Mouse (Mus musculus) embryonic facial prominence, embryonic 10.5 days (tissue): Measurements from ENCODE around the gene Obscn. TPM values are rescaled to one million over a fixed set of nuclear protein-coding genes. Genes with fewer than 3 reads are reported as not detected.

Experiments
- DNase-seq: peaks from one replicate; pipeline ENCODE4 v3.0.0-alpha.2; 2017; ENCODE audit warnings: low spot score
- H3K27ac ChIP-seq: fragments of 300-500 bp; sonication (generic); replicated peaks from 2 replicates; pipeline ENCODE4 v1.5.1; 2016; ENCODE audit warnings: mild to moderate bottlenecking
- H3K27me3 ChIP-seq: fragments of 300-500 bp; sonication (generic); replicated peaks from 2 replicates; pipeline ENCODE4 v1.6.1; 2016; ENCODE audit warnings: low read depth, mild to moderate bottlenecking; ENCODE audit not compliant: poor library complexity, severe bottlenecking
- H3K36me3 ChIP-seq: fragments of 300-500 bp; sonication (generic); replicated peaks from 2 replicates; pipeline ENCODE4 v1.6.1; 2016; ENCODE audit warnings: mild to moderate bottlenecking, moderate library complexity
- H3K4me1 ChIP-seq: fragments of 300-500 bp; sonication (generic); 2 replicates; pipeline ENCODE4 v1.6.1; 2016
- H3K4me3 ChIP-seq: fragments of 300-500 bp; sonication (generic); 2 replicates; pipeline ENCODE4 v1.5.1; 2016; ENCODE audit warnings: mild to moderate bottlenecking, moderate library complexity
- H3K9me3 ChIP-seq: fragments of 300-500 bp; sonication (generic); 2 replicates; pipeline ENCODE4 v1.6.1; 2016; ENCODE audit warnings: mild to moderate bottlenecking
- WGBS: fragments of 180-500 bp; shearing (Covaris S2); methylation state at CpG from one replicate; pipeline ENCODE4 v1.1.7; 2016; 5-methylcytosine and 5-hydroxymethylcytosine counted together
- polyA plus RNA-seq: library from polyadenylated mRNA; unstranded; fragments of >200 nt; fragmentation: Nextera tagmentation; extraction: Ambion mirVana; gene quantifications from 2 replicates; pipeline ENCODE4 v1.2.1, GENCODE M21; 2016

The Obscn gene
- polyA plus RNA-seq, 1 experiment from 2014 or later = 0.05 TPM

- Histone ChIP-seq H3K27me3 (no peaks in the 10 kb centered on the region), H3K4me1 (peaks cover 22% of the 10 kb centered on the region), H3K36me3 (peaks cover 87% of the 10 kb centered on the region), H3K9me3 (no peaks in the 10 kb centered on the region), H3K27ac (no peak overlapping the region), H3K4me3 (no peak overlapping the region)
- no peak for DNase-seq
- 92% methylated on average over 7 of the region's 7 CpGs for WGBS
Observed at GRCm38 (mm10) chr11:58984657-58985056, 151.5 kb downstream of the Obscn start.

DNA sequence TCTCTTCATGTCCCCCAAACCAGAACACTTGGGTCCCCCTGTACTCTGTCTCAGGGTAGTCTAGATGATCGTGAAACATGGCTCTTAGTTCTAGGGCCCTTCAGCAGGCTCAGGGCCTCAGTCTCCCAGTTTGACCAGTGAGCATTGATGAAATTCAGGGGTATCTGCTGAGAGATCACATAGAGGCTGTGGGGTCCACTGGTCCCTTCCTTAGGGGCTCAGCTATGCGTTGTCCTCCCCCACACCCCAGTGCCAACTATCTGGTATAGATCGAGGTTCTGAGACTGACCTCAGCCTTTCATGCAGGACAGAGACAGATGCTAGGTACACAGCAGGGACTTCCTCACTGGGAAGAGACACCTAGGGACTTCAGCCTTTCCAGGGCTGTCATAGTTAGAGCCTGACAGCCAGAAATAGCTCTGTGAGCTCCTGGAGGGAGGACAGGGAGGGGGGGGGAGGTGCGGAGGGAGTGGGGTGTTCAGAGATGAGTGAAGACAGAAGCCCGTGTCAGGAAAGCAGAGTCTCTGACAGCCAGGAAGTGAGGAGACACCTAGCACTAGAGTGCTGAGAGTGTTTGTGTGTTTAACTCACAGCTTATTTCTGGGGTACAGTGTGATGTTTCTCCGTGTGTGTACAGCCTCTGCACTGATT, 152.4 kb downstream of the Obscn start:
- 88% methylated on average over 6 of the region's 6 CpGs for WGBS
- no peak overlapping the region for H3K27ac ChIP-seq
- H3K9me3 ChIP-seq = no peaks in the 10 kb centered on the region
- H3K4me3 ChIP-seq = no peak overlapping the region
- no peak for DNase-seq
- H3K27me3 ChIP-seq = no peaks in the 10 kb centered on the region
- H3K36me3 ChIP-seq = peaks cover 78% of the 10 kb centered on the region
- peaks cover 30% of the 10 kb centered on the region for H3K4me1 ChIP-seq

GRCm38 (mm10) chr11:58982471-58983097, 153.6 kb downstream of the Obscn start:
- 86% methylated on average over 18 of the region's 18 CpGs for WGBS
- no peak for DNase-seq
- Histone ChIP-seq H3K9me3 (no peaks in the 10 kb centered on the region), H3K4me1 (peaks cover 36% of the 10 kb centered on the region), H3K4me3 (no peak overlapping the region), H3K27ac (no peak overlapping the region; the same call in 1 of the 2 replicates), H3K36me3 (peaks cover 66% of the 10 kb centered on the region), H3K27me3 (no peaks in the 10 kb centered on the region)

DNA sequence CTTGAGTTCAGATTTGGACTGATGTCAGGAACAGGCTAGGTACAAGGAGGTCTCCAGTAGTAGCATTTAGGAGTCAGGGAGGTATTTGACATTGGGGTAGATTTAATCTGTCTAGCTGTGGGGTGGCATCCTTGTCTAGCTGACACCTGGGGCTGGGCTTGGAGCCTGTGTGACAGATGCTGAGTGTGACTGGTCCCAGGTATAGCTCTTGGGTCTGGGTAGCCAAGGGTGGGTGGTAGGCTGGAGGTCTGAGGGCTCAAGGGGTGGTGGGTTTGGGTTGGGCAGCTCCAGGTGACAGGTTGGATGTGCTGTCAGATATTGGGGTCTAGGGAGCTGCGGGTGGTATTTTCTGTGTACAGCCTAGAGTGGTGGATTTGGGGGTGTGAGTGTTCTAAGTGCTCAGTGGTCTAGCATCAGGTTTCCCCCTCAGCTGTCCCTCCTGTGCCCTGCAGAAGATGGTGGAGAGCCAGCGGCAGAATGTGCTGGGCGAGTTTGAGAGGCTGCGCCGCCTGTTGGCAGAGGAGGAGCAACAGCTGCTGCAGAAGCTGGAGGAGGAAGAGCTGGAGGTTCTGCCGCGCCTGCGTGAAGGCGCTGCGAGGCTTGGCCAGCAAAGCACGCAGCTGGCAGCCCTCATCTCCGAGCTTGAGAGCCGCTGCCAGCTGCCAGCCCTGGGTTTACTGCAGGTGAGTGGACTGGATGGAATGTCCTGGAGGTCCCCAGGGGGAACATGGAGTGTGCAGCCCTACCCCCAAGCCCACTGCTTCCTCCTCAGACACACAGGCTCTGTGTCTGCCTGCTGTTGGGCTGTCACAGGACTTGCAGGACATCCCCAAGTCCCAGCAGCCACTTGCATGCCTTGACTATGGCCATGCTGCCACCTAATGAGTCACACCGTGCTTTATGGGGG, 154.4 kb downstream of the Obscn start:
- peak; percentile 38 for DNase-seq
- Histone ChIP-seq H3K27ac (no peak overlapping the region; the same call in 1 of the 2 replicates), H3K36me3 (peaks cover 58% of the 10 kb centered on the region), H3K4me1 (peaks cover 41% of the 10 kb centered on the region), H3K9me3 (no peaks in the 10 kb centered on the region), H3K27me3 (no peaks in the 10 kb centered on the region), H3K4me3 (no peak overlapping the region)
- WGBS = 68% methylated on average over 14 of the region's 14 CpGs

DNA sequence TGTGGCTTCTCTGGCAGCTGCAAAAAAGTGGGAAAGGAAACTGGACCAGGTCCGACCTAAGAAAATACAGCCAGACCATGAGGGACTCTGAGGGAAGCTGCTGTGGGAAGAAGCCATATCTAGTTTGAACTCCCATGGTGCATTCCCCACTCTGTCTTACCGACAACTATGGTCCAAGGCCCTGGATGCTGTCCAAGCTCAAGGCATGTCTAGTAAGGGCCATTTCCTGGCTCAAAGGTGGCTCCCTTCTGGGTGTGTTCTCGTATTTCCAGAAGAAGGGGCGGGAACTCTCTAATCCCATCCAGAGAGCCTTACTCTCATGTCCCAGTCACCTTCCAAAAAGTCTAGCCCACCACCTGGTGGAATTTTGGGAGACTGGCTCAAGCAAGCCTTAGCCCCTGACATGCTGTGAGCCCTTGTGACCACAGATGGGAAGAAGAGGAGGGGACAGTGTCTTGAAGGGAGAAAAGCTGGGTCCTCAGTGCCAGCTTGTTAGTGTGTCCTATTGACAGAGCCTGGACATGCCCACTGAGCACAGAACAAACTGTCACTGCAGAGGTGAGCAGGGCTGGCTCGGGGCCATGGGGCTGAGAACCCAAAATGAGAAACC, 155.7 kb downstream of the Obscn start:
- H3K9me3 ChIP-seq = no peaks in the 10 kb centered on the region
- H3K4me3 ChIP-seq = no peak overlapping the region
- H3K36me3 ChIP-seq = peaks cover 50% of the 10 kb centered on the region
- DNase-seq = no peak
- 69% methylated on average over 5 of the region's 5 CpGs for WGBS
- no peaks in the 10 kb centered on the region for H3K27me3 ChIP-seq
- H3K4me1 ChIP-seq = peaks cover 48% of the 10 kb centered on the region
- H3K27ac ChIP-seq = no peak overlapping the region

GRCm38 (mm10) chr11:58979661-58980060, 156.5 kb downstream of the Obscn start:
- Histone ChIP-seq H3K9me3 (no peaks in the 10 kb centered on the region), H3K4me1 (peaks cover 48% of the 10 kb centered on the region), H3K27ac (no peak overlapping the region; the same call in 1 of the 2 replicates), H3K36me3 (peaks cover 48% of the 10 kb centered on the region), H3K4me3 (peak overlapping the region; percentile 93), H3K27me3 (no peaks in the 10 kb centered on the region)
- 81% methylated on average over 7 of the region's 7 CpGs for WGBS
- no peak for DNase-seq

GRCm38 (mm10) chr11:58979183-58979582, 157.0 kb downstream of the Obscn start:
- DNase-seq = no peak
- Histone ChIP-seq H3K27me3 (no peaks in the 10 kb centered on the region), H3K9me3 (no peaks in the 10 kb centered on the region), H3K27ac (no peak overlapping the region; the same call in 1 of the 2 replicates), H3K36me3 (peaks cover 48% of the 10 kb centered on the region), H3K4me3 (peak overlapping the region; percentile 93), H3K4me1 (peaks cover 48% of the 10 kb centered on the region)
- 75% methylated on average over 3 of the region's 3 CpGs for WGBS

DNA sequence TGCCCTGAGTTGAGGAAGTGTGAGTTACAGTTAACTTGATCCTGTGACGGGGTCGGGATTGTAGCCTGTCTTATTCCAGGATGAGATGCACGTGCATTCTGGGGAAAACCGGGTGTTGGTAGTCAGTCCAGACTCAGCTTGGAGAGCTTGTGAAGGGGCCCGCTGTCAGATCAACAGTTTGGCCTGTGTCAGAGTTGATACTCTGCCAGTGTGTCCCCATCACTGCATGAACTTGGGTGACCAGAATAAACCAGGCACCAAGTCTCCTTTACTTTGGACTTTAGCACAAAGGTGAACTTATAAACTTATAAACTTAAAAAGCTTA, 157.5 kb downstream of the Obscn start:
- no peak for DNase-seq
- peaks cover 47% of the 10 kb centered on the region for H3K36me3 ChIP-seq
- H3K27ac ChIP-seq = peak overlapping the region; percentile 86
- H3K4me3 ChIP-seq = peak overlapping the region; percentile 93
- WGBS = 3% methylated on average over 5 of the region's 5 CpGs
- no peaks in the 10 kb centered on the region for H3K9me3 ChIP-seq
- H3K27me3 ChIP-seq = no peaks in the 10 kb centered on the region
- H3K4me1 ChIP-seq = peaks cover 48% of the 10 kb centered on the region

DNA sequence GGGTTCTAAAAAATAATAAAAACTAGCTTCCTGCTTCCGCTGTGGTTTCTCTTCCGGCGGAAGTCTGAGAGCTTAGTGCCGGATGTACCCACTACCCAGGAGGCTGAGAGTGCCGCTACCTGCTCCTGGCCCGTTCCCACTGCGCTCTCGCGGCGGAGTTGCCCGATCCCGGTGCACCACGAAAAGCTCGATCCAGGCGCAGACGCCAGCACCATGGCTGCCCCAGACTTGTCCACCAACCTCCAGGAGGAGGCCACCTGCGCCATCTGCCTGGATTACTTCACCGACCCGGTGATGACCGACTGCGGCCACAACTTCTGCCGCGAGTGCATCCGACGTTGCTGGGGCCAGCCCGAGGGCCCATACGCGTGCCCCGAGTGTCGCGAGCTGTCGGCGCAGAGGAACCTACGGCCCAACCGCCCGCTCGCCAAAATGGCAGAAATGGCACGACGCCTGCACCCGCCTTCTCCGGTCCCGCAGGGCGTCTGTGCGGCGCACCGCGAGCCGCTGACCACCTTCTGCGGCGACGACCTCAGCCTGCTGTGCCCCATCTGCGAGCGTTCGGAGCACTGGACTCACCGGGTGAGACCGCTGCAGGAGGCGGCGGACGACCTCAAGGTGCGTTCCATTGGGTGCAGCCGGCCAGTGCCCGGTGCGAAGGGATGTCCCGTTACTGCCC, 158.0 kb downstream of the Obscn start, which contains the start of gene Trim11:
TSS of gene Trim11 (plus strand) at position 67 of the 679 bp plus-strand sequence.
- Histone ChIP-seq H3K4me1 (peaks cover 48% of the 10 kb centered on the region), H3K9me3 (no peaks in the 10 kb centered on the region), H3K27me3 (no peaks in the 10 kb centered on the region), H3K36me3 (peaks cover 42% of the 10 kb centered on the region), H3K27ac (peak within 1 kb of the TSS; percentile 86), H3K4me3 (peak within 1 kb of the TSS; percentile 93)
- WGBS = under 1% methylated on average over 64 of the region's 64 CpGs
- DNase-seq = peak; percentile 83

- no peak for DNase-seq
- no peaks in the 10 kb centered on the region for H3K27me3 ChIP-seq
- under 1% methylated on average over 21 of the region's 21 CpGs for WGBS
- peak overlapping the region; percentile 86 for H3K27ac ChIP-seq
- H3K4me3 ChIP-seq = peak overlapping the region; percentile 93
- no peaks in the 10 kb centered on the region for H3K9me3 ChIP-seq
- peaks cover 48% of the 10 kb centered on the region for H3K4me1 ChIP-seq
- H3K36me3 ChIP-seq = peaks cover 38% of the 10 kb centered on the region
Observed at GRCm38 (mm10) chr11:58977607-58978026, 158.6 kb downstream of the Obscn start.

GRCm38 (mm10) chr11:58977150-58977549, 159.1 kb downstream of the Obscn start:
- Histone ChIP-seq H3K4me1 (peaks cover 47% of the 10 kb centered on the region), H3K27me3 (no peaks in the 10 kb centered on the region), H3K9me3 (no peaks in the 10 kb centered on the region), H3K36me3 (peaks cover 38% of the 10 kb centered on the region), H3K27ac (peak overlapping the region; percentile 86), H3K4me3 (peak overlapping the region; percentile 93)
- peak; percentile 50 for DNase-seq
- under 1% methylated on average over 29 of the region's 29 CpGs for WGBS

GRCm38 (mm10) chr11:58974414-58974813, 161.8 kb downstream of the Obscn start:
- DNase-seq = no peak
- H3K4me3 ChIP-seq = no peak overlapping the region
- peaks cover 54% of the 10 kb centered on the region for H3K36me3 ChIP-seq
- H3K27ac ChIP-seq = no peak overlapping the region
- whole genome bisulfite sequencing = 87% methylated on average over 3 of the region's 3 CpGs
- H3K27me3 ChIP-seq = no peaks in the 10 kb centered on the region
- H3K4me1 ChIP-seq = peaks cover 24% of the 10 kb centered on the region
- no peaks in the 10 kb centered on the region for H3K9me3 ChIP-seq
